Mouse (Mus musculus): ENCODE results near the gene Tuba3a. TPM values are rescaled to one million over a fixed set of nuclear protein-coding genes. Genes with fewer than 3 reads are reported as not detected.
A peak's percentile ranks its signal among the peaks of the same experiment; 100 is the strongest.

Tuba3a gene
- total and polyA plus RNA-seq, 3 experiments, result not detected

DNA sequence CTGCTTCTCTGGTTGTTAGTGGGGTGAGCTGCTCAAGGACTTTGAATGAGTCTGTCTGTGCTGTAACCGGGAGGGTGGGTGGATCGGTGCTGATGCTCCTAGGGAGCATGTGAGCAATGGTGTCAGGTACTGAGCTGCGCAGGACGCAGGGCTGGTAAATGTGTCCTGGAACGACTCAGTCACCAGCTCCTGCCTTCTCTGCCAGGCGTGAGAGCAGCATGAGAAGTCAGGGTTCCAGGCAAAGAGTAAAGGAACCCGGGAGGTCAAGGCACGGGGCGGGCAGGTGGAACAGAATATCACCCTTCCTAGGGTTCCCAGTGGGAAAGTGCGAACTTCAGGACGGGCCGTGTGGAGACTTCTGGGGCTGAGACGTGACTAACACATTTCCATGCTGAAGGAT is 19.8 kb downstream of the Tuba3a start:
- DNase-seq, result no peak

DNA sequence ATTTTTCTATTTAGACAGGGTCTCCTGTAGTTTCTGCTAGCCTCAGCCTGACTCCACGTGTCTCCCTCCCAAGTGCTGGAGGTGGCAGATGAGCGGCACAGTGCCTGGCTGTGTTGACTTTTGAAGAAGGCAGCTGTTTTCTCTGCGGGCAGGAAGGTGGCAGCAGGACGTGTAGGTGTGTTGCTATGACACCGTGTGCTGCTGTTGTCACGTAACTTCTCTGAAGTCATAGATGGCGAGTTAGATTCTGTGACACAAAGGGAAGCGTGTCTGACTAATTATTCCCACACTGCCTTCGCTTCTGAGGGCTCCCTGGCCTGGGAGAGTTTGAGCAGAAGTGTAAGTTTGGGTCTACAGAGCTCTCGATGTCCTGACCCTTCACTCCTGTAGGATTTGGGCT is 20.6 kb downstream of the Tuba3a start:
- DNase-seq, result no peak

GRCm38 (mm10) chr6:125264219-125264618 is 21.6 kb downstream of the Tuba3a start:
- no peak for DNase-seq

- DNase-seq, result no peak
These were observed 25.8 kb downstream of the Tuba3a start for GRCm38 (mm10) chr6:125260006-125260555.

DNA sequence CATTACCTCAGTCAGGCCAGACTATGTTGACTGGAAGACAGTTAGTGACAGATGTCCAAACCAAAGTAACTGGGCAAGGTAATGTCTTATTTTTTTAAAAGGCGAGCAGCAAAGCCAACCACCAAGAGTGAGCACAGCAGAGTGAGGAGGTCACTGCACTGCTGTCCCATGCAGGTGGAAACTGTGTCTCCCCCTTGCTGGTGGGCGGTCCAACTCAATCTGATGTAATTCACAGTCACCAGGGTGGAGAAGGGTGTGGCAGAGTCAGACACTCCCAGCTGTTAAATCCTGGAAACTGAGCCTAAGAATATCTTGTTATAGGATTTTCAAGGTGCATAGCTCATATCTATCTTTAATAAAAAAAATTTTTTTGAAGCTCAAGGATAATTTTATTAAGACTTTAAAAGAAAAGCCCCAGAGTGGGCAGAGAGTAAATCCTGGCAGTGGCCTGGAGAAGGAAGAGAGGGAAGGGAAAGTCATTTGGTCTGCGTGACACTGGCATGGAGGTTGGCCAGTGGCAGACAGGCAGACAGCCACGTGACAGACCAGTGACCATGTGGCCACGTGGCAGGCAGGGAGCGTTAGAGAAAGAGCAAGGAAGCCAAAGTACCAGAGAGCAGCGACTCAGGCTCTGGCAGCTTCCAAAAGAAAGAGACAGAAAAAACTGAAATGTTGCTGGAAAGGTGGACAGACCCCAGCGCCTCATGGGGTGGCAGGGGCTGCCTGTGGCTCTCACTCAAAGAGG is 29.4 kb downstream of the Tuba3a start:
- DNase-seq, result peak; percentile 71

DNA sequence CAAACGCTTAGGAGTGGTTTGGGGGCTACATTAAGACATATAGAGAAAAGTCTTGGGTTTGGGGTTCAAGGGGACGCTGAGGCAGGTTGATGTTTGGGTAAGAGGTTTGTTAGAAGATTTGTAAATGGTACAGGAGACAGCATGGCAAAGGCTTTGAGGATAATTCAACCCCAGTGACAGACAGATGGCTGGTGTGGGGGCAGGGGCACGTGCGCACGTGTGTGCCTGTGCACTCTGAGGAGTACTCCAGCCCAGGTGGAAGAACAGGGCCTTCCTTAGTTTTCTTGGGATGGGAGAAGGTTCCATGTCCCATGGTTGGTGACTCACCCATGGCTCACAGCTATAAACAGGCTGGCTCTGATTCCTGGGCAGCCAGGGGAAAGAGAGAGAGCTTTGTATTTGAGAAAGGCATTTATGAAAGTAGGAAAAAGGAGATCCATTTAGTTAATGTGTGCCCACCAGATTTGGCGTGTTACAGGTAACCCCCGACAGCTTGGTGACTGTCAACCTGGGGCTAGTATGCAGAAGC is 30.3 kb downstream of the Tuba3a start:
- no peak for DNase-seq

DNA sequence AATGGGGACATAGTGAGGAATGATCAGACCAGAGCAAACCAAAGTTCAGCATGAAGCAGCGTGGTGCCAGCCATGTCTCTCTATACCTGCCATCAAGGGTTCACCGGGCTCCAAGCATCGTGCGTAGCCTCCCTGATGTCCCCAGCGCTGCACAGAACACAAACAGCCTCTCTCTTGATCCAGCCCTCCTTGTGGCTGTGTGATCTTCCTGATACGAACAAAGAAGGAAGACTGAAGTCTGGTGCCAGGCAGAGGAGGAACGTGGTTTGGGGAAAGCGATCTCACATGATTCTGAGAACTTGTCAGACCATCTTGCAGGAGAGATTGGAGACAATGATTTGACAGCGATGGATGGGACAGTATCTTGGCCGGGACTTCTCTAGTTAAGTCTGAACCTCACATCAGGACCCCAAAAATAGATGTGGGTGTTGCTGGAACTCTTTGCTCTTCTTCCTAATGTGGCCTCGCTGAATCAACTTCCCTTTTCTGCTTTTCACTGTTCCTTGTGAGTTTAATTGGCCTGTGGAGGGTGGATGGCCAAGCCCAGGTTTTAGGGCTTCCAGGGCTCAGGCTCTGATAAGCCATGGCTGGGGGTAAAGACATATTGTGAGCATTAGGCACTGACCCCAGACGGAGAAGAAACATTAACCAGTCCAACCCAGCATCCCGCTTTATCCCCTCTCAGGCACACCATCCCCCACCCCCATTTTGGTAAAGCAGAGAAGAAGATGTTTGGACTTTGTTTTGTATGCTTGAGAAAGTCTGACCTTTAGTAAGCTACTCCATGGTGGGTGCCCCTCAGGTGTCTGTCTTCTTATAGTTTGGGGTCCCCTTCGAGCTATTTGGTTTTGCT is 31.8 kb downstream of the Tuba3a start:
- no peak for DNase-seq

GRCm38 (mm10) chr6:125252711-125253110 is 33.1 kb downstream of the Tuba3a start:
- DNase-seq, result no peak

DNA sequence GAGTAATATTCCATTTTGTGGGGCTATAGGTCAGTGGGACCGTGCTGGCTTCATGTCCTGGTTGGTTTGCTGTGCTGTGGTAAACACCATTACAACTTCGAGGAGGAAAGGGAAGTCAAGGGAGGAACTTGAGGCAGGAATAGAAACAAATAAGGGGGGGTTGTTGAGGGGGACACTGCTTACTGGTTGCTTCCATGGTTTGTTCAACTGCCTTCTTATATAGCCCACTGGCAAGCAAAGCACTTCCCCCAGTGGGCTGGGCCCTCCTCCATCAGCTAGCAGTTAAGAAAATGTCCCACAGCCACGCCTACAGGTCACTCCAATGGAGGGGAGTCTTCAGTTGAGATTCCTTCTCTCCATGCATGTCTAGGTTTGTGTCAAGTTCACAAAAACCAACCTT is 33.6 kb downstream of the Tuba3a start:
- no peak for DNase-seq

GRCm38 (mm10) chr6:125244551-125244950 is 41.3 kb downstream of the Tuba3a start:
- no peak for DNase-seq

DNA sequence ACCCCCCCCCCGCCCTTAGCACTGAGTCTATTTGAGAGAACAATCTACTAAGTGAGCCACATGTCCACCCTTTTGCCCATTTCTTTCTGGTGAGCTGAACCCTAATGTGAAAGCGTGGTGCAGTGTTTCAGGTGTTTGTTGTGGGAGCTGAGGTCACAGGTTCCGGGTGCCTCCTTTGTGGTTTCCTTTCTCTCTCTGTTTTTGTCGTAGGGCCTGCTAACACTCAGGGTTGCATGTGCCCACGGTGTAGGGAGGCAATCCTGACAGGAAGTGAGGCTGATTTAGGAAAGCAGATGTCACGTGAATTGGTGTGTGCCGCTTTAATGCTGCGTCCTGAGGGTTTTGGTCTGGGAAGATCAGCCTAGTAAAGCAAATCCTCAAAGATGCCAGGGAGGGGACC is 44.3 kb downstream of the Tuba3a start:
- no peak for DNase-seq

DNA sequence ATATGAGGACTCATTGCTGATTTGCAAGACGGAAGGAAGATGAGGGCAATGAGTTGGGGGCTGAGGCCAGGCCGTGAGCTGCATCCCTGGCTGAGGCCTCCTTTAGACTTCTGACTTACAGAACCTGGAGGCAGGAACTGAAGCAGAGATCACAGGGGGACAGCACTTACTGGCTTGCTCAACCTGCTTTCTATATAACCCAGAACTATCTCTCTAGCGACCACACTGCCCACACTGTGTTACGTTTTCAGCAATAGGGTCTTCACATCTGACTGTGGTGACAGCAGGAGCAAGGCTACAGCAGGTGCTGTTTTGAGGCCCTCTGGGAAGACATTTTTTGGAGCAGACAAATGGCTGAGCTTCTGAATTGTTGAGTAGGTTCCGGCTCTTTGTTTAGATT is 45.2 kb downstream of the Tuba3a start:
- DNase-seq, result no peak

DNA sequence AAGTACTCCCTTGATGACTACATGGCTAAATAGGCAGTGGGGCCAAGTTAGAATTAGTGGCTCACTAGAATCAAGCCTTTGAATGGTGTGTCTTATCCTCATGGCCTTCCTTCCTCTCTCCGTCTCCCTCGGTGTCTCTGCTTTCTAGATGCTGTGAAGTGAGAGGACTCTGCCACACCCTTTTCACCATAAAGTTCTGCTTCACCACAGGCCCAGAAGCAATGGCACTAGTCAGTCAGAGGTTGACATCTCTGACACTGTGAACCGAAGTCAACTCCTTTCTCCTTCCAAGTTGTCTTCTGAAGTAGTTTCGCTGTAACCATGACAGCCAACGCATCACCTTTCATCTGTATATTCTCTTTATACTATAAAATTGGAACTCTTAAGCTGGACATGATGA is 46.3 kb downstream of the Tuba3a start:
- DNase-seq, result no peak

- no peak for DNase-seq
These were observed 47.4 kb downstream of the Tuba3a start for GRCm38 (mm10) chr6:125238396-125238795.

- no peak for DNase-seq
These were observed 48.4 kb downstream of the Tuba3a start for GRCm38 (mm10) chr6:125237421-125237820.

DNA sequence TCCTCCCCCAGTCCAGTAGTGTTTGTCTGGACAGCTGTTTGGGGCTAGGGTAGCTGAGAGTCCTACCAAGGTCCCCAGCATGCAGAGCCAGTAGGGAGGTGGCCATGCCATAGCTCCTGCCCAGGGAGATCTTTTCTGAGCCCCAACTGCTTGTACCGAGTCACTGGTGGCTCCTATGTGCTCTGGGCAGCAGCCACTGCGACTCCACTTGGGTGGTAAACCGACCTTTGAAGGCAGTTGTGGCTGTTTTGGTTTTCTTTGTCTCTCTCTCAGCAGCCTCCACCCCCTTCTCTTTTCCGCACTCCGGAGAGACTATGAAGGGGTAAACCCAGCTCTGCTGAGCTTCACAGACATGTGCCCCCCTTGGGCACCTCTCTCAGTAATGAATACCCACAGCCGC is 49.1 kb downstream of the Tuba3a start, which contains the start of gene Cd27:
TSS of gene Cd27 (minus strand) at position 229 of the 400 bp plus-strand sequence.
- no peak for DNase-seq

- no peak for DNase-seq
These were observed 49.5 kb downstream of the Tuba3a start for GRCm38 (mm10) chr6:125236341-125236740.

DNA sequence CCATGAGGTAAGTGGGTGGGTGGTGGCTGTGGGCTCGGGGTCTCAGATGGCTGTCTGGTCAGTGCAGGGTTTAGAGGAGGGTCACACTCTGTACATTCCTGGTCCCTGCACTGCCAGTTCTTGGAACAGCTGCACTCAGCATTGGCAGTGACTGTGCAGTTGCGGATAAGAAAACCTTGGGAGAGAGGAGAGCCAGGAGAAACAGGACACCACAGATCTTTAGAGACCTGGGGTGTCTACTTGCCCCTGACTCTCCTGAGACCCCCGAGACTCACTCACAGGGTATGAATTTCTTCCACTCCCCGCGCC is 51.4 kb downstream of the Tuba3a start:
- DNase-seq, result no peak

DNA sequence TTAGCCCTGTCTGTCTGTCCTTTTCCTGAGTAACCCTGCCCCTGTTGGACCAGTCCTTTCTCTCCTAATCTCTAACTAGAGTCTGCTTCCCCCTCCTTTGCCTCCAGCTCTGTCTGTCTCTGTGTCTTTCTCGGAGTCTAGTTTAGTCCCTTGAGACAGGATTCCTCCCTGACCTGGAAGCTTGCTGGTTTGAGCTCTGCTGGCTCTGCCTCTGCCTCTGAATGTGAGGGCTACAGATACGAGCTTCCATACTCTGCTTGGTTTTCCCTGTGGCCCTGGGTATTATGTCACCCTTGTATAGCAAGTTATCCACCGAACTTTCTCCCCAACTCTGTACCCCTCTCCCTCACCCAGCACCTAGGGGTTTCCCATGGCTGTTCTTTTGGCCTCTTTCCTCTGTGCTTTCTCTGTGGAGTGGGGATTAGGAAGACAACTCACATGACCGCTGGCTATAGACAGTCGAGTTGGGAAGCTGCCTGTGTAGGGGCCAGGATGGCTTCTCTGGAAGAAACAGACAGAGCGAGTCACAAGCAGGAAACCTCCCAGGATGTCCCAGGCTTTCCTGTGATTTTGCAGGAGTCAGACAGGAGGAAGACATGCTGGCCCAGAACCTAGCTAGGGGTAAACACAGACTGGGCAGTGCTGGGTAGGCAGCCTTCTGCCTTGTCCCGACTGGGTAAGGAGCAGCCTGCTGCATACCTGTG is 51.9 kb downstream of the Tuba3a start:
- no peak for DNase-seq

DNA sequence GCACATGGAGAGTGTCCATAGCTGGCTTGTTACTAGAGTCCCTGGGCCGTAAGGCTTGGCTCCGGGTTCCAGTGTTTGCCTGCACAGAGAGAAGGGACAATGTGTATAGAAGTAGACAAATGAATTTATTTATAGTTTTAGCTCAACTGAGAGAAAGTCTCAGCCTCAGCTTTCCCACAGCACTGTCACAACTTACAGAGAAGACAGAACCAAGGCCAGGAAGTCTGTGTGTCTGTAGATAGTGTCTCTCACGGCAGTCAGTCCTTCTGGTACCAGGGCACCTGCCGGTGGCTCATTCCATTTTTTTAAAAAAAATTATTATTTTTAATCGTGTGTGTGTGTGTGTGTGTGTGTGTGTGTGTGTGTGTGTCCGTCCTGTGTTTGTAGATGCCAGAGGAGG is 53.3 kb downstream of the Tuba3a start:
- no peak for DNase-seq

- DNase-seq, result no peak
These were observed 53.8 kb downstream of the Tuba3a start for GRCm38 (mm10) chr6:125232045-125232437.
